Mouse (Mus musculus): ENCODE data around the gene Chst15. TPM values are rescaled to one million over a fixed set of nuclear protein-coding genes. Genes with fewer than 3 reads are reported as not detected.

Gene Chst15
- 17.7 TPM for polyA plus RNA-seq (2017; shearing (Covaris generic))

DNA sequence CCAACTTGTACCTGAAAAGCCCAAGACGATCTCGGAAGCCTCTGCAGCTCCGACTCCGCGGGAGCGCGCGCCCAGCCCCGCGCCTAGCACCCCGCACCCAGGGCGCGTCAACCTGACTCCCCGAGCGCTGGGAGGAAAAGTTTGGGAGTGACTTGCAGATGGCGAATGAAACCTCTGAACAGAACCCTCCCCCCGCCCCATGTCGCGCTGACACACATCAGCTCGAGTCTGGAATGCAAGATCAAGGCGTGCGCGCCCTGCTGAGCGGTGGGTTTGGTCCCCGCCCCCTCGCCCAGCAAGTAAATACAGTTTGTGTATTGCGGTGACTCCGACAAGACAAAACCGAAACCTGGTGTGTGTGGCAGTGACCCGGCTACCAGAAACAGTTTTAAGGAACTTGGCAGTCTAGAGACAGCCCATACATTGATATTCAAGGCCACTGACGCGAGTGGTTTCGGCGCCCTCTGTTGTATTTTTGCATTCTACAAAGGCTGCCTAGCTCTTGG is at the start of gene Chst15:
Gene Chst15, minus strand, starts transcription at position 193 of the 506 bp plus-strand sequence.

Other genes with a start within 250 kb of the Chst15 start
- not detected for gene Cpxm2, start 162.5 kb downstream of the Chst15 start, polyA plus RNA-seq (2017; shearing (Covaris generic))